Mouse (Mus musculus): ENCODE measurements around the gene Lmtk2. TPM values are rescaled to one million over a fixed set of nuclear protein-coding genes. Genes with fewer than 3 reads are reported as not detected.
A peak's percentile ranks its signal among the peaks of the same experiment; 100 is the strongest.

The Lmtk2 gene
- polyA plus RNA-seq, 1 experiment from 2014 or later, result 10.8 TPM

GRCm38 (mm10) chr5:144098640-144098929, 1.7 kb upstream of the Lmtk2 start:
- Histone ChIP-seq H3K4me2 (ENCODE audit: low read depth, low read length) (no peak overlapping the region), H3K4me3 (ENCODE audit: low read depth, low read length) (no peak overlapping the region), H3K9ac (replicated peaks; ENCODE audit: low read depth, low read length) (no peak overlapping the region), H3K9me3 (ENCODE audit: control insufficient read depth, low read length) (no peaks in the 10 kb centered on the region), H3K27me3 (ENCODE audit: control insufficient read depth, insufficient read depth, low read length) (no peaks in the 10 kb centered on the region), H3K4me1 (ENCODE audit: control insufficient read depth, insufficient read depth, low read length) (peaks cover 6% of the 10 kb centered on the region), H3K36me3 (ENCODE audit: control insufficient read depth, insufficient read depth, low read length) (no peaks in the 10 kb centered on the region), H3K27ac (ENCODE audit: low read depth, low read length) (no peak overlapping the region)
- no peak for ATAC-seq (ENCODE audit: low read depth)
- 40% methylated on average over 8 of the region's 8 CpGs for WGBS

GRCm38 (mm10) chr5:144100948-144101347, 712 bp downstream of the Lmtk2 start:
- WGBS, result 1% methylated on average over 20 of the region's 20 CpGs
- Histone ChIP-seq H3K36me3 (ENCODE audit: control insufficient read depth, insufficient read depth, low read length) (no peaks in the 10 kb centered on the region), H3K27me3 (ENCODE audit: control insufficient read depth, insufficient read depth, low read length) (no peaks in the 10 kb centered on the region)

GRCm38 (mm10) chr5:144105070-144105469, 4.8 kb downstream of the Lmtk2 start:
- H3K9ac ChIP-seq (replicated peaks; ENCODE audit: low read depth, low read length), result no peak overlapping the region
- no peaks in the 10 kb centered on the region for H3K36me3 ChIP-seq (ENCODE audit: control insufficient read depth, insufficient read depth, low read length)
- ATAC-seq (ENCODE audit: low read depth), result no peak
- no peak overlapping the region for H3K4me2 ChIP-seq (ENCODE audit: low read depth, low read length)
- H3K27me3 ChIP-seq (ENCODE audit: control insufficient read depth, insufficient read depth, low read length), result no peaks in the 10 kb centered on the region
- peaks cover 6% of the 10 kb centered on the region for H3K4me1 ChIP-seq (ENCODE audit: control insufficient read depth, insufficient read depth, low read length)
- WGBS, result 74% methylated on average over 9 of the region's 9 CpGs
- no peaks in the 10 kb centered on the region for H3K9me3 ChIP-seq (ENCODE audit: control insufficient read depth, low read length)
- no peak overlapping the region for H3K27ac ChIP-seq (ENCODE audit: low read depth, low read length)
- H3K4me3 ChIP-seq (ENCODE audit: low read depth, low read length), result no peak overlapping the region

More at GRCm38 (mm10) chr5:144100948-144101347, 712 bp downstream of the Lmtk2 start:
- Histone ChIP-seq H3K4me2 (ENCODE audit: low read depth, low read length) (peak overlapping the region; percentile 65), H3K4me1 (ENCODE audit: control insufficient read depth, insufficient read depth, low read length) (peaks cover 6% of the 10 kb centered on the region), H3K9me3 (ENCODE audit: control insufficient read depth, low read length) (no peaks in the 10 kb centered on the region), H3K27ac (ENCODE audit: low read depth, low read length) (peak overlapping the region; percentile 90), H3K9ac (replicated peaks; ENCODE audit: low read depth, low read length) (peak overlapping the region; percentile 92), H3K4me3 (ENCODE audit: low read depth, low read length) (peak overlapping the region; percentile 93)
- ATAC-seq (ENCODE audit: low read depth), result no peak

- no peak overlapping the region for H3K4me3 ChIP-seq (ENCODE audit: low read depth, low read length)
- no peak for ATAC-seq (ENCODE audit: low read depth)
- H3K27ac ChIP-seq (ENCODE audit: low read depth, low read length), result no peak overlapping the region
- no peak overlapping the region for H3K9ac ChIP-seq (replicated peaks; ENCODE audit: low read depth, low read length)
- H3K27me3 ChIP-seq (ENCODE audit: control insufficient read depth, insufficient read depth, low read length), result no peaks in the 10 kb centered on the region
- H3K9me3 ChIP-seq (ENCODE audit: control insufficient read depth, low read length), result no peaks in the 10 kb centered on the region
- H3K4me2 ChIP-seq (ENCODE audit: low read depth, low read length), result no peak overlapping the region
- H3K36me3 ChIP-seq (ENCODE audit: control insufficient read depth, insufficient read depth, low read length), result no peaks in the 10 kb centered on the region
- WGBS, result 61% methylated on average over 6 of the region's 6 CpGs
- peaks cover 6% of the 10 kb centered on the region for H3K4me1 ChIP-seq (ENCODE audit: control insufficient read depth, insufficient read depth, low read length)
Observed at GRCm38 (mm10) chr5:144105471-144106129, 5.4 kb downstream of the Lmtk2 start.

- Histone ChIP-seq H3K4me3 (ENCODE audit: low read depth, low read length) (no peak overlapping the region), H3K36me3 (ENCODE audit: control insufficient read depth, insufficient read depth, low read length) (no peaks in the 10 kb centered on the region), H3K4me1 (ENCODE audit: control insufficient read depth, insufficient read depth, low read length) (peaks cover 6% of the 10 kb centered on the region), H3K4me2 (ENCODE audit: low read depth, low read length) (no peak overlapping the region), H3K9ac (replicated peaks; ENCODE audit: low read depth, low read length) (no peak overlapping the region), H3K9me3 (ENCODE audit: control insufficient read depth, low read length) (no peaks in the 10 kb centered on the region), H3K27ac (ENCODE audit: low read depth, low read length) (no peak overlapping the region), H3K27me3 (ENCODE audit: control insufficient read depth, insufficient read depth, low read length) (no peaks in the 10 kb centered on the region)
- ATAC-seq (ENCODE audit: low read depth), result no peak
- 92% methylated on average over 3 of the region's 3 CpGs for WGBS
Observed at GRCm38 (mm10) chr5:144106130-144106510, 5.9 kb downstream of the Lmtk2 start.

GRCm38 (mm10) chr5:144109201-144109600, 9.0 kb downstream of the Lmtk2 start:
- Histone ChIP-seq H3K4me1 (ENCODE audit: control insufficient read depth, insufficient read depth, low read length) (no peaks in the 10 kb centered on the region), H3K9ac (replicated peaks; ENCODE audit: low read depth, low read length) (no peak overlapping the region), H3K4me3 (ENCODE audit: low read depth, low read length) (no peak overlapping the region), H3K27me3 (ENCODE audit: control insufficient read depth, insufficient read depth, low read length) (no peaks in the 10 kb centered on the region), H3K4me2 (ENCODE audit: low read depth, low read length) (no peak overlapping the region), H3K36me3 (ENCODE audit: control insufficient read depth, insufficient read depth, low read length) (no peaks in the 10 kb centered on the region), H3K27ac (ENCODE audit: low read depth, low read length) (no peak overlapping the region), H3K9me3 (ENCODE audit: control insufficient read depth, low read length) (no peaks in the 10 kb centered on the region)
- WGBS, result 93% methylated on average over 8 of the region's 8 CpGs
- ATAC-seq (ENCODE audit: low read depth), result no peak

- H3K4me3 ChIP-seq (ENCODE audit: low read depth, low read length), result no peak overlapping the region
- no peaks in the 10 kb centered on the region for H3K27me3 ChIP-seq (ENCODE audit: control insufficient read depth, insufficient read depth, low read length)
- no peaks in the 10 kb centered on the region for H3K36me3 ChIP-seq (ENCODE audit: control insufficient read depth, insufficient read depth, low read length)
- H3K4me1 ChIP-seq (ENCODE audit: control insufficient read depth, insufficient read depth, low read length), result no peaks in the 10 kb centered on the region
- H3K27ac ChIP-seq (ENCODE audit: low read depth, low read length), result peak overlapping the region; percentile 22; the same call in 1 of the 2 replicates
- no peak for ATAC-seq (ENCODE audit: low read depth)
- WGBS, result 47% methylated on average over 10 of the region's 11 CpGs
- H3K9me3 ChIP-seq (ENCODE audit: control insufficient read depth, low read length), result no peaks in the 10 kb centered on the region
- no peak overlapping the region for H3K9ac ChIP-seq (replicated peaks; ENCODE audit: low read depth, low read length)
- no peak overlapping the region for H3K4me2 ChIP-seq (ENCODE audit: low read depth, low read length)
Observed at GRCm38 (mm10) chr5:144112574-144113438, 12.6 kb downstream of the Lmtk2 start.

GRCm38 (mm10) chr5:144114068-144114467, 13.8 kb downstream of the Lmtk2 start:
- Histone ChIP-seq H3K4me2 (ENCODE audit: low read depth, low read length) (no peak overlapping the region), H3K9me3 (ENCODE audit: control insufficient read depth, low read length) (no peaks in the 10 kb centered on the region), H3K27me3 (ENCODE audit: control insufficient read depth, insufficient read depth, low read length) (no peaks in the 10 kb centered on the region), H3K4me1 (ENCODE audit: control insufficient read depth, insufficient read depth, low read length) (no peaks in the 10 kb centered on the region), H3K9ac (replicated peaks; ENCODE audit: low read depth, low read length) (no peak overlapping the region), H3K4me3 (ENCODE audit: low read depth, low read length) (no peak overlapping the region), H3K27ac (ENCODE audit: low read depth, low read length) (no peak overlapping the region), H3K36me3 (ENCODE audit: control insufficient read depth, insufficient read depth, low read length) (no peaks in the 10 kb centered on the region)
- ATAC-seq (ENCODE audit: low read depth), result no peak
- 86% methylated on average over 2 of the region's 2 CpGs for whole genome bisulfite sequencing

GRCm38 (mm10) chr5:144114970-144115627, 14.9 kb downstream of the Lmtk2 start:
- Histone ChIP-seq H3K27me3 (ENCODE audit: control insufficient read depth, insufficient read depth, low read length) (no peaks in the 10 kb centered on the region), H3K9me3 (ENCODE audit: control insufficient read depth, low read length) (no peaks in the 10 kb centered on the region), H3K4me1 (ENCODE audit: control insufficient read depth, insufficient read depth, low read length) (no peaks in the 10 kb centered on the region), H3K9ac (replicated peaks; ENCODE audit: low read depth, low read length) (no peak overlapping the region), H3K4me2 (ENCODE audit: low read depth, low read length) (no peak overlapping the region), H3K4me3 (ENCODE audit: low read depth, low read length) (no peak overlapping the region), H3K36me3 (ENCODE audit: control insufficient read depth, insufficient read depth, low read length) (no peaks in the 10 kb centered on the region), H3K27ac (ENCODE audit: low read depth, low read length) (no peak overlapping the region)
- no peak for ATAC-seq (ENCODE audit: low read depth)
- 76% methylated on average over 5 of the region's 5 CpGs for WGBS

All from neural tube, embryonic 14.5 days (tissue).